Mouse (Mus musculus) ES-E14 (cell line): ENCODE results near the gene Ksr2. TPM values are rescaled to one million over a fixed set of nuclear protein-coding genes. Genes with fewer than 3 reads are reported as not detected.
A peak's percentile ranks its signal among the peaks of the same experiment; 100 is the strongest.

ENCODE experiments used
- DNase-seq: peaks from one replicate; pipeline ENCODE4 v3.0.0-alpha.2; 2013; ENCODE audit warnings: low read depth, low spot score
- H3K27ac ChIP-seq: 2 replicates; pipeline ENCODE4 v1.5.1; 2012; ENCODE audit warnings: low read depth, mild to moderate bottlenecking, low read length, moderate library complexity, mixed read lengths; ENCODE audit not compliant: poor library complexity, insufficient read depth, severe bottlenecking
- H3K36me3 ChIP-seq: 2 replicates; pipeline ENCODE4 v1.6.1; 2012; ENCODE audit warnings: mild to moderate bottlenecking, low read length, moderate library complexity, mixed read lengths; ENCODE audit not compliant: control insufficient read depth, poor library complexity, insufficient read depth, severe bottlenecking
- H3K4me1 ChIP-seq, 2 experiments: fragments of 150-350 bp in 1 of 2; sonication (generic) in 1 of 2; 2 replicates each; pipeline ENCODE4 v1.6.1; 2012; ENCODE audit warnings: low read length in 2 of 2, mild to moderate bottlenecking in 1 of 2, mixed read lengths in 1 of 2; ENCODE audit not compliant: control insufficient read depth in 2 of 2, insufficient read depth in 2 of 2, poor library complexity in 1 of 2
- H3K4me3 ChIP-seq, 2 experiments: fragments of 150-350 bp in 1 of 2; sonication (generic) in 1 of 2; 2 replicates each; pipeline ENCODE4 v1.5.1; 2012; ENCODE audit warnings: low read length in 2 of 2, low read depth in 1 of 2, mild to moderate bottlenecking in 1 of 2, mixed read lengths in 1 of 2; ENCODE audit not compliant: insufficient read depth in 1 of 2, poor library complexity in 1 of 2, severe bottlenecking in 1 of 2
- H3K9ac ChIP-seq: 2 replicates; pipeline ENCODE4 v1.6.1; 2012; ENCODE audit warnings: low read depth, mild to moderate bottlenecking, low read length, mixed read lengths; ENCODE audit not compliant: poor library complexity, insufficient read depth, severe bottlenecking
- H3K9me3 ChIP-seq: fragments of 150-350 bp; sonication (generic); 2 replicates; pipeline ENCODE4 v1.6.1; 2012; ENCODE audit warnings: low read depth, mild to moderate bottlenecking, low read length; ENCODE audit not compliant: control insufficient read depth, insufficient read depth
- CHD2 ChIP-seq: IDR thresholded peaks from 2 replicates; pipeline ENCODE4 v1.6.1; 2014; ENCODE audit warnings: mild to moderate bottlenecking, low read depth, low read length, inconsistent platforms
- HCFC1 ChIP-seq: IDR thresholded peaks from 2 replicates; pipeline ENCODE4 v1.6.1; 2012; ENCODE audit warnings: low read length, inconsistent platforms, borderline replicate concordance; ENCODE audit not compliant: insufficient read depth
- MAFK ChIP-seq: IDR thresholded peaks from 2 replicates; pipeline ENCODE4 v1.6.1; 2014; ENCODE audit warnings: mild to moderate bottlenecking, low read depth, low read length, inconsistent platforms; ENCODE audit not compliant: insufficient read depth
- ZC3H11A ChIP-seq: IDR thresholded peaks from 2 replicates; pipeline ENCODE4 v1.6.1; 2012; ENCODE audit warnings: low read depth, mild to moderate bottlenecking, inconsistent platforms, low read length, borderline replicate concordance
- ZNF384 ChIP-seq: IDR thresholded peaks from 2 replicates; pipeline ENCODE4 v1.6.1; 2012; ENCODE audit warnings: low read depth, low read length, inconsistent platforms
- in situ Hi-C, 2 experiments: fragments of 600-800 bp; cut with MboI; formaldehyde crosslinking; loops; one replicate each; pipeline ENCODE4 v1.15.1; 2025; ENCODE audit warnings: low sequenced_read_pairs in 2 of 2, inconsistent platforms in 1 of 2; ENCODE audit not compliant: unreplicated experiment in 2 of 2
- total RNA-seq: library from RNA; depleted of rRNA; stranded (reverse); fragments of 300-350 nt; gene quantifications from 2 replicates; pipeline ENCODE4 v1.2.3, GENCODE M21; 2012

Ksr2 gene
- total RNA-seq, 1 experiment = 0.67 TPM

DNA sequence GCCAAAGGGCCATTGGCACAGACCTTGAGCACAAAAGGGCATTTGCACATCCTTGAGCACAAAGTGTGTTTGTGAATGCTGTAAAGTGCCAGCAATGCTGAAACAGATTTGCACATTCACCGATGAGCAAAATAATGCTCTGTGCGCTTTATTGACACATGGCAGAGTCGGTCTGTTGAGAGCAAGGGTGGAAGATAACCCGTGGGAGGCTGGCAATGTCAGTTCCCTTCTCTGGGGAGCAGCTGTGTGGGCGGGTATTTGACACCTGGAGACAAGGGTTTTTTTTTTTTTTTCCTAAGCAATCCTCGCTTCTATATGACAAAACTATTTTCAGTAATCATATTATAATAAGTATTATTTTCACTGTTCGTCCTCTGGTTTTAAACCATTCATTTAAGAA is 389.8 kb downstream of the Ksr2 start:
- TF ChIP-seq ZNF384 = no peak
- TF ChIP-seq CHD2 = no peak
- no peak for TF ChIP-seq MAFK
- H3K4me3 ChIP-seq = no peak overlapping the region
- H3K27ac ChIP-seq = no peak overlapping the region

DNA sequence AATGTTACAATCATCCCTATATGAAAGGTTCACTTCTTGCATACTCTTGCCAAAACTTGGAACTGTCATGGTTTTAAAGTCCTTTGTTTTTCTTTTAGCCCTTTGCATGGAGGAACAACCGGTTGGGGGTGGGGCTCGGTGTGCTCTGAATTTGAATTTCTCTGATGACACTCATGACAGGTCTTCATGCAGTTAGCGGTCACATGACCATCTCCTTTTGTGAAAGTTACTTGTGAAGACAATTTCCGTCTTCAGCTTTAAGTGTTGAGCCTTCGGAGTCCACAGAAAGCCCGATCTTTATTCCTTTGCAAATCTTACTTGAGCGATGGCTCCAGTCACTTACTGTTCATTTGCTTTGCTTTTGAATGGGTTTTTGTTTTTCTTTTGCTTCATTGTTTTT is 397.1 kb downstream of the Ksr2 start:
- H3K36me3 ChIP-seq = no peaks in the 10 kb centered on the region
- H3K9me3 ChIP-seq = no peaks in the 10 kb centered on the region
- H3K4me3 ChIP-seq = no peak overlapping the region
- no peak overlapping the region for H3K9ac ChIP-seq
- no peak overlapping the region for H3K27ac ChIP-seq
- H3K4me1 ChIP-seq = no peaks in the 10 kb centered on the region
- no peak for DNase-seq
- in situ Hi-C loops = no loop called here
- TF ChIP-seq CHD2 (no peak), HCFC1 (no peak), ZNF384 (no peak), ZC3H11A (no peak), MAFK (no peak)

More for the DNA sequence above, 389.8 kb downstream of the Ksr2 start:
- in situ Hi-C loops = no loop called here
- DNase-seq = no peak
- H3K9ac ChIP-seq = no peak overlapping the region
- no peaks in the 10 kb centered on the region for H3K9me3 ChIP-seq
- H3K36me3 ChIP-seq = no peaks in the 10 kb centered on the region
- no peaks in the 10 kb centered on the region for H3K4me1 ChIP-seq

DNA sequence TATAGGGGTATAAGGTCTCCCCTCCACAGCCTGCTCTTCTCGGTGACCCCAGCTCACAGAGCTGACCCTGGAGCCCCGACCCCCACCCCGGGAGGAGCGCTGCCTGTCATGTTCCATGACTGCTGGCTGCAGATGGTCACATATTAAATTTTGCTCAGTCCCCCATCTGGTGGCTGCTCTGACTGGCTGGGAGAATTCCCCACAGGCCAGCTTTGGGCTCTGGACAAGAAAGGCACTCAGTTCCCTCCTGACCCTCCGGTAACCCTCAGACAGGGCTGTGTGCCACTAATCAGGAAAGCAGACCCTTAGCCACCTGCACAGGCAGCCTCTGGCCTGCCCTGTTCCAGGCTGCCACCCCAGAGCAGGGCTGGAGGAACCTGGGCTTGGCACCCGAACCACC is 405.0 kb downstream of the Ksr2 start:
- Histone ChIP-seq H3K9ac (no peak overlapping the region), H3K36me3 (no peaks in the 10 kb centered on the region), H3K4me3 (no peak overlapping the region), H3K4me1 (no peaks in the 10 kb centered on the region), H3K27ac (no peak overlapping the region), H3K9me3 (no peaks in the 10 kb centered on the region)
- no peak for DNase-seq
- in situ Hi-C loops = no loop called here
- TF ChIP-seq CHD2 = no peak
- TF ChIP-seq MAFK = no peak
- no peak for TF ChIP-seq ZNF384
- TF ChIP-seq ZC3H11A = no peak
- no peak for TF ChIP-seq HCFC1

DNA sequence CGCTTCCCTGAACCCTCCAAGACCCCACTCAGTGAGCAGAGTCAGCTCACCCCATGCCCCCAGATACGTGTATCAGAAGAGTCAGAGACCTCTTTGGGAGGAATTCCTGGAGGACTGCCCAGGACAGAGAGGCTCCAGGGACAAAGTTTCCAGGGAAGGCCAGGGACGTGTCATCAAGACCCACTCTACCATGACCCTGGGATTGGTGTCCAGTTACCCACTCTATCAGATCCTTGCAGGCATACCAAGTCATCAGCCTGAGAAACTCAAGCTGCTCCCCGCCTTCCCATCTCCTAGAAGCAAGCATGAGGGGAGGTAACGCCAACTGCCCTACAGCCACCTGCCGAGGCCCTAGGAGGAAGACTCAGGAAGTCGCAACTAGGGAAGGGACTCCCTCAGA is 406.6 kb downstream of the Ksr2 start:
- TF ChIP-seq ZNF384 (no peak), CHD2 (no peak), MAFK (no peak), HCFC1 (no peak), ZC3H11A (no peak)
- Histone ChIP-seq H3K9ac (no peak overlapping the region), H3K9me3 (no peaks in the 10 kb centered on the region), H3K36me3 (no peaks in the 10 kb centered on the region), H3K4me3 (no peak overlapping the region), H3K27ac (no peak overlapping the region), H3K4me1 (no peaks in the 10 kb centered on the region)
- in situ Hi-C loops = no loop called here
- no peak for DNase-seq

DNA sequence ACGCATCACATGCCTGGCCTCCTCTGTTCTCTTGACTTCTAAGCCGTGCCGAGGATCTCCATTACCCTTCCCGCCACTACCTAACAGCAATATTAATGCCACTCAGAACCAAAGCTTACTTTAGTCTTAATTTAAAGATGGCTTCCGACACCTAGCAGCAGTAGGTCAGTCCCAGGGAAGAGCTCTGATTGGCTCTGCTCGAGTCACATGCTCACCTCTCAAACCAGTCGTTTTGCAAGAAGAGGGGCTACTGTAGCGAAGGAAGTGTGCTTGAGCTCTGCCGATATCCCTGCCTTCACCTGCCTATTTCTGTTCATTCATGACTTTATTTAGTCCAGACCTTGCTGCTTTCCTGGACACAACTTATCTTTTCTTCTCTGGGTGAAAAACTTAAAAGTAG is 410.0 kb downstream of the Ksr2 start:
- in situ Hi-C loops = no loop called here
- H3K4me3 ChIP-seq = no peak overlapping the region
- TF ChIP-seq ZNF384 (no peak), CHD2 (peak; percentile 34; the same call in 1 of the 2 replicates)
- DNase-seq = no peak
- no peaks in the 10 kb centered on the region for H3K36me3 ChIP-seq
- no peak overlapping the region for H3K9ac ChIP-seq
- H3K9me3 ChIP-seq = no peaks in the 10 kb centered on the region
- H3K4me1 ChIP-seq = no peaks in the 10 kb centered on the region
- H3K27ac ChIP-seq = no peak overlapping the region
